Mouse (Mus musculus): ENCODE measurements around the gene Cyb5d1. TPM values are rescaled to one million over a fixed set of nuclear protein-coding genes. Genes with fewer than 3 reads are reported as not detected.

Gene Cyb5d1
- polyA plus RNA-seq, 1 experiment: 42.5 TPM

GRCm38 (mm10) chr11:69384979-69385378 is 10.5 kb downstream of the Cyb5d1 start:
- Histone ChIP-seq H3K4me3 (ENCODE audit: control insufficient read depth, low read depth, low read length) (no peak overlapping the region), H3K27ac (ENCODE audit: control insufficient read depth, insufficient read depth, low read depth, low read length) (no peak overlapping the region), H3K4me1 (ENCODE audit: control insufficient read depth, insufficient read depth, low read length) (no peaks in the 10 kb centered on the region), H3K36me3 (ENCODE audit: control insufficient read depth, insufficient read depth, low read length) (no peaks in the 10 kb centered on the region), H3K27me3 (ENCODE audit: control insufficient read depth, insufficient read depth, low read length) (no peaks in the 10 kb centered on the region)
- TF ChIP-seq POLR2A (IDR thresholded peaks at IDR 0.05; ENCODE audit: control insufficient read depth, low read depth, low read length): no peak
- TF ChIP-seq CTCF (IDR thresholded peaks at IDR 0.05; ENCODE audit: control insufficient read depth, insufficient read depth, insufficient replicate concordance, low read depth, low read length): no peak

- no peak overlapping the region for H3K4me3 ChIP-seq (ENCODE audit: control insufficient read depth, low read depth, low read length)
- peaks cover 2% of the 10 kb centered on the region; the same call in 1 of the 2 replicates for H3K36me3 ChIP-seq (ENCODE audit: control insufficient read depth, insufficient read depth, low read length)
- no peaks in the 10 kb centered on the region for H3K27me3 ChIP-seq (ENCODE audit: control insufficient read depth, insufficient read depth, low read length)
- H3K27ac ChIP-seq (ENCODE audit: control insufficient read depth, insufficient read depth, low read depth, low read length): no peak overlapping the region
- no peak for TF ChIP-seq CTCF (IDR thresholded peaks at IDR 0.05; ENCODE audit: control insufficient read depth, insufficient read depth, insufficient replicate concordance, low read depth, low read length)
- TF ChIP-seq POLR2A (IDR thresholded peaks at IDR 0.05; ENCODE audit: control insufficient read depth, low read depth, low read length): no peak
- no peaks in the 10 kb centered on the region for H3K4me1 ChIP-seq (ENCODE audit: control insufficient read depth, insufficient read depth, low read length)
Observed at GRCm38 (mm10) chr11:69382478-69383105, 12.8 kb downstream of the Cyb5d1 start.

DNA sequence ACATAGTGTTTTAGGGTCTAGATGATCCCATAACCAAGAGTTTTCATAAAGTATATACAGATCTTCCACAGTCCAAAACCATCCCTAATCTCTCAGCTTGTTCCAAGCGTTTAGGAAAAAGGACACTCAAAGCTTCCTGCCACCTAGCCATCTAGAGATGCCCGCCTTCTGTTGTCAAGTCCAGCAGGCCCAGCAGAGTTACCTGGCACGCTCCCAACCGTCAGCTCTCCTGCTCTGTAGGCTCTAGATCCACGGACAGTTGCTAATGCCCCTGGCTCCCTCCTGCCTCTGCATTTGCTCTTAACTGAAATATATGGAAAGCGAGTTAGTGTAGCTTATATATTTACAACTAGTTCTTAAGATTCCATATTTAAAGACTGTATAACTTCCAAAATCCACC is 14.1 kb downstream of the Cyb5d1 start:
- Histone ChIP-seq H3K27me3 (ENCODE audit: control insufficient read depth, insufficient read depth, low read length) (no peaks in the 10 kb centered on the region), H3K36me3 (ENCODE audit: control insufficient read depth, insufficient read depth, low read length) (peaks cover 2% of the 10 kb centered on the region; the same call in 1 of the 2 replicates), H3K4me1 (ENCODE audit: control insufficient read depth, insufficient read depth, low read length) (no peaks in the 10 kb centered on the region), H3K4me3 (ENCODE audit: control insufficient read depth, low read depth, low read length) (no peak overlapping the region), H3K27ac (ENCODE audit: control insufficient read depth, insufficient read depth, low read depth, low read length) (no peak overlapping the region)
- TF ChIP-seq CTCF (IDR thresholded peaks at IDR 0.05; ENCODE audit: control insufficient read depth, insufficient read depth, insufficient replicate concordance, low read depth, low read length): no peak
- no peak for TF ChIP-seq POLR2A (IDR thresholded peaks at IDR 0.05; ENCODE audit: control insufficient read depth, low read depth, low read length)

DNA sequence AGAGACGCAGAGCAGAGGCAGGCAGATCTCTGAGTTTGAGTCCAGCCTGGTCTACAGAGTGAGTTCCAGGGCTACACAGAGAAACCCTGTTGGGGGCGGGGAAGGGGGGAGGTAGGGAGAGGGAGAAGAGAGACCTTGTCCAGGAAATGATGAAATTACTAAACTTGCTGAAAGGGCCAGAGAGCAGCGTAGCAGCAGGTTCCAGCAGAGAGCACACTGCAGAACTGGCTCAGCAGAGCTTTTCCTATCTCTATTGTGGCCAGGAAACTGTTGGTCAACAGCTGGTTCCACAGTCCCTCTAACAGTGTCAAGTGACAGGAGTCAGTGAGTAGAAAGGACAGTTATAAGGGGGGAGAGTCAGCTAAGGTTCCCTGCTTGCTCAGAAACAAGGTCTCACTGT is 15.8 kb downstream of the Cyb5d1 start:
- Histone ChIP-seq H3K4me3 (ENCODE audit: control insufficient read depth, low read depth, low read length) (no peak overlapping the region), H3K36me3 (ENCODE audit: control insufficient read depth, insufficient read depth, low read length) (peaks cover 2% of the 10 kb centered on the region; the same call in 1 of the 2 replicates), H3K4me1 (ENCODE audit: control insufficient read depth, insufficient read depth, low read length) (no peaks in the 10 kb centered on the region), H3K27me3 (ENCODE audit: control insufficient read depth, insufficient read depth, low read length) (no peaks in the 10 kb centered on the region), H3K27ac (ENCODE audit: control insufficient read depth, insufficient read depth, low read depth, low read length) (no peak overlapping the region)
- TF ChIP-seq POLR2A (IDR thresholded peaks at IDR 0.05; ENCODE audit: control insufficient read depth, low read depth, low read length) (no peak), CTCF (IDR thresholded peaks at IDR 0.05; ENCODE audit: control insufficient read depth, insufficient read depth, insufficient replicate concordance, low read depth, low read length) (no peak)

DNA sequence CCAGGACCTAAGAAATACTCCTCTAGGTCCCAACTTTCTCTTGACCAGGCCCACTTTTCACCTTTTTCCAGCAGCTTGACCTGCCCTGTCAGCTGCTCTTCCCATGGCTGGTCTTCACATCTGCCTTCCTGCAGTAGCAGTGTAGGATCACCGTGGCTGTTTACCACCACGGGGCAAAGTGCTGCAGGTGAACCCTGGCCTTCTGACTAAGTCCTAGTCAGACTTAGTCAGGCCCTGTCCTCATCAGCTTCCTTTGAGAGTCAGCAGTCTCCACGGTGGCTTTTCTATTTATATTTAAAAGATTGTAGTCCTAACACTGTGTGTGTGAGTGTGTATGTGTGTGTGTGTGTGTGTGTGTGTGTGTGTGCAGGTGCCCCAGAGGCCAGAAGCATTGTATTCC is 17.7 kb downstream of the Cyb5d1 start:
- Histone ChIP-seq H3K27ac (ENCODE audit: control insufficient read depth, insufficient read depth, low read depth, low read length) (no peak overlapping the region), H3K27me3 (ENCODE audit: control insufficient read depth, insufficient read depth, low read length) (no peaks in the 10 kb centered on the region), H3K4me1 (ENCODE audit: control insufficient read depth, insufficient read depth, low read length) (no peaks in the 10 kb centered on the region), H3K4me3 (ENCODE audit: control insufficient read depth, low read depth, low read length) (no peak overlapping the region), H3K36me3 (ENCODE audit: control insufficient read depth, insufficient read depth, low read length) (peaks cover 2% of the 10 kb centered on the region; the same call in 1 of the 2 replicates)
- TF ChIP-seq CTCF (IDR thresholded peaks at IDR 0.05; ENCODE audit: control insufficient read depth, insufficient read depth, insufficient replicate concordance, low read depth, low read length) (no peak), POLR2A (IDR thresholded peaks at IDR 0.05; ENCODE audit: control insufficient read depth, low read depth, low read length) (no peak)

GRCm38 (mm10) chr11:69375646-69376045 is 19.8 kb downstream of the Cyb5d1 start:
- no peak for TF ChIP-seq POLR2A (IDR thresholded peaks at IDR 0.05; ENCODE audit: control insufficient read depth, low read depth, low read length)
- no peak for TF ChIP-seq CTCF (IDR thresholded peaks at IDR 0.05; ENCODE audit: control insufficient read depth, insufficient read depth, insufficient replicate concordance, low read depth, low read length)
- Histone ChIP-seq H3K36me3 (ENCODE audit: control insufficient read depth, insufficient read depth, low read length) (peaks cover 2% of the 10 kb centered on the region; the same call in 1 of the 2 replicates), H3K4me1 (ENCODE audit: control insufficient read depth, insufficient read depth, low read length) (peaks cover 2% of the 10 kb centered on the region; the same call in 1 of the 2 replicates), H3K27ac (ENCODE audit: control insufficient read depth, insufficient read depth, low read depth, low read length) (no peak overlapping the region), H3K4me3 (ENCODE audit: control insufficient read depth, low read depth, low read length) (no peak overlapping the region), H3K27me3 (ENCODE audit: control insufficient read depth, insufficient read depth, low read length) (no peaks in the 10 kb centered on the region)

DNA sequence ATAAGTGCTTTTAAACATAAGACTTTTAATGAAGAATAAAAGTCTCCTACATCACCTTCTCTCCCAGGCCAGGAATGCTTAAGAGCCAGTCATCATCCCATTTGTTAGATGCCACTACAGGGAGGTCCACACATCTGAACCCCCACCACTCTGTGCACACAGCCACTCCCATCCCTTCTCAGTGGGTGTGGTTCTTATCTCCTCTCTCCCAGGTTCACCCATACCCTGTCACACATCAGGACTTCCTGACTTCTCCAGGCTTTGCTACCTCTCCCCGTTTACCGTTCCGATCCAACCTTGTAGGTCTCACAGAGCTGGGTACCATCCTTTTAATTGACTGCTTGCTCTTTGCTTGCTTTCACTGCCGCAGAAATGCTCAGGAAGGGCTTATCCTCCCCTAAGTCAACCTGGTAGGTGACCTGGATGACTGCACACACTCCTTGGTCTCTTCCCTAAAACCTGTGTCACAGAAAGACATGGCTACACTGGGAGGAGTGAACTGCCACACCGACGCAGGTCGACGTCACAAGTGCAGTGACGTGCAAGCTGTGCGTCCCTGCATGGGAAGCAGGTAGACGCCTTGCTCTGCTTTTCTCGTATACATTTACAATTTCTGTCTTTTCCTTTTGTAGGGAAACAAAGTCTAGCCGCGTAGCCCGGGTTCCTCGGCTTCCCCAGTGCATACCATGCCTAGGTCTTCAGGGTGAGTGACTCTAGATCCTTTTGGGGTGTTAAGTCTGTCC is 22.0 kb downstream of the Cyb5d1 start:
- Histone ChIP-seq H3K27ac (ENCODE audit: control insufficient read depth, insufficient read depth, low read depth, low read length) (no peak overlapping the region), H3K4me1 (ENCODE audit: control insufficient read depth, insufficient read depth, low read length) (peaks cover 2% of the 10 kb centered on the region; the same call in 1 of the 2 replicates), H3K4me3 (ENCODE audit: control insufficient read depth, low read depth, low read length) (no peak overlapping the region), H3K27me3 (ENCODE audit: control insufficient read depth, insufficient read depth, low read length) (no peaks in the 10 kb centered on the region), H3K36me3 (ENCODE audit: control insufficient read depth, insufficient read depth, low read length) (peaks cover 2% of the 10 kb centered on the region; the same call in 1 of the 2 replicates)
- TF ChIP-seq CTCF (IDR thresholded peaks at IDR 0.05; ENCODE audit: control insufficient read depth, insufficient read depth, insufficient replicate concordance, low read depth, low read length): no peak
- no peak for TF ChIP-seq POLR2A (IDR thresholded peaks at IDR 0.05; ENCODE audit: control insufficient read depth, low read depth, low read length)

All from testis, adult 2 months (tissue).